Mouse (Mus musculus) liver, embryonic 14.5 days (tissue): ENCODE measurements around the gene Sdhb.

Experiments
- CTCF ChIP-seq: IDR thresholded peaks from 2 replicates; pipeline ENCODE4 v1.5.1; 2016; ENCODE audit warnings: antibody characterized with exemption, low read depth, control low read depth
- EP300 ChIP-seq: IDR thresholded peaks from 2 replicates; pipeline ENCODE4 v1.6.1; 2016; ENCODE audit warnings: antibody characterized with exemption, low read depth

GRCm38 (mm10) chr4:141024052-141024451, 63.0 kb downstream of the Sdhb start:
- no peak for TF ChIP-seq CTCF
- no peak for TF ChIP-seq EP300
